Mouse (Mus musculus) thymus, adult 2 months (tissue): Measurements from ENCODE around the gene Ugt1a8. TPM values are rescaled to one million over a fixed set of nuclear protein-coding genes. Genes with fewer than 3 reads are reported as not detected.
"Not testable (repeated sequence)": the region's sequence is repeated elsewhere in the genome, so short reads cannot be mapped to it uniquely, and the experiment has no call there.

ENCODE experiments used
- DNase-seq: peaks from one replicate; pipeline ENCODE4 v3.0.0; 2021
- H3K27ac ChIP-seq: fragments of 200-500 bp; 2 replicates; pipeline ENCODE4 v1.5.1; 2012; ENCODE audit warnings: low read length, control low read depth; ENCODE audit not compliant: control insufficient read depth, insufficient read depth
- H3K27me3 ChIP-seq: fragments of 200-500 bp; 2 replicates; pipeline ENCODE4 v1.6.1; 2012; ENCODE audit warnings: mild to moderate bottlenecking, low read length, moderate library complexity, mixed read lengths; ENCODE audit not compliant: control insufficient read depth, insufficient read depth
- H3K36me3 ChIP-seq: fragments of 200-500 bp; 2 replicates; pipeline ENCODE4 v1.6.1; 2012; ENCODE audit warnings: mild to moderate bottlenecking, low read length, moderate library complexity; ENCODE audit not compliant: control insufficient read depth, insufficient read depth
- H3K4me1 ChIP-seq: fragments of 200-500 bp; replicated peaks from 2 replicates; pipeline ENCODE4 v1.6.1; 2012; ENCODE audit warnings: low read length; ENCODE audit not compliant: control insufficient read depth, insufficient read depth
- H3K4me3 ChIP-seq: fragments of 200-500 bp; 2 replicates; pipeline ENCODE4 v1.5.1; 2012; ENCODE audit warnings: mild to moderate bottlenecking, low read length, control low read depth, moderate library complexity; ENCODE audit not compliant: control insufficient read depth, insufficient read depth
- CTCF ChIP-seq: fragments of 200-500 bp; IDR thresholded peaks from 2 replicates; pipeline ENCODE4 v1.5.1; 2012; ENCODE audit warnings: mild to moderate bottlenecking, control low read depth, low read length, moderate library complexity, borderline replicate concordance; ENCODE audit not compliant: control insufficient read depth, poor library complexity, insufficient read depth; ENCODE audit errors: extremely low read depth
- POLR2A ChIP-seq: fragments of 200-500 bp; IDR thresholded peaks from 2 replicates; pipeline ENCODE4 v1.6.1; 2012; ENCODE audit warnings: mild to moderate bottlenecking, low read length, control low read depth, moderate library complexity; ENCODE audit not compliant: control insufficient read depth, poor library complexity, insufficient read depth; ENCODE audit errors: extremely low read depth
- WGBS: fragments of 180-500 bp; shearing (Covaris S2); methylation state at CpG from one replicate; pipeline ENCODE4 v1.1.7; 2018; 5-methylcytosine and 5-hydroxymethylcytosine counted together
- polyA plus RNA-seq: library from polyadenylated mRNA; depleted of rRNA; stranded (reverse); fragments of >200 nt; gene quantifications from 2 replicates; pipeline ENCODE4 v1.2.3, GENCODE M21; 2012

Gene Ugt1a8
- polyA plus RNA-seq, 1 experiment: not detected

GRCm38 (mm10) chr1:88217144-88217543 lies 129.5 kb downstream of the Ugt1a8 start:
- DNase-seq: no peak

GRCm38 (mm10) chr1:88217576-88217975 lies 130.0 kb downstream of the Ugt1a8 start:
- Histone ChIP-seq H3K27ac (no peak overlapping the region), H3K27me3 (no peaks in the 10 kb centered on the region), H3K4me1 (no peaks in the 10 kb centered on the region), H3K4me3 (no peak overlapping the region), H3K36me3 (no peaks in the 10 kb centered on the region)
- WGBS: 49% methylated on average over 3 of the region's 3 CpGs
- TF ChIP-seq POLR2A: no peak
- no peak for DNase-seq

More at GRCm38 (mm10) chr1:88217144-88217543, 129.5 kb downstream of the Ugt1a8 start:
- H3K4me1 ChIP-seq: no peaks in the 10 kb centered on the region
- no peaks in the 10 kb centered on the region for H3K27me3 ChIP-seq
- H3K27ac ChIP-seq: no peak overlapping the region
- WGBS: 62% methylated on average over 2 of the region's 2 CpGs
- H3K4me3 ChIP-seq: no peak overlapping the region
- no peaks in the 10 kb centered on the region for H3K36me3 ChIP-seq
- TF ChIP-seq POLR2A: no peak
- no peak for TF ChIP-seq CTCF

GRCm38 (mm10) chr1:88218051-88218450 lies 130.4 kb downstream of the Ugt1a8 start:
- Histone ChIP-seq H3K27ac (no peak overlapping the region), H3K27me3 (no peaks in the 10 kb centered on the region), H3K36me3 (no peaks in the 10 kb centered on the region), H3K4me1 (no peaks in the 10 kb centered on the region), H3K4me3 (no peak overlapping the region)
- WGBS: 78% methylated on average over 9 of the region's 9 CpGs
- DNase-seq: no peak
- no peak for TF ChIP-seq CTCF
- no peak for TF ChIP-seq POLR2A

- TF ChIP-seq POLR2A (no peak), CTCF (no peak)
- 54% methylated on average over 4 of the region's 4 CpGs for WGBS
- no peaks in the 10 kb centered on the region for H3K36me3 ChIP-seq
- DNase-seq: no peak
- no peaks in the 10 kb centered on the region for H3K4me1 ChIP-seq
- no peak overlapping the region for H3K27ac ChIP-seq
- no peak overlapping the region for H3K4me3 ChIP-seq
- no peaks in the 10 kb centered on the region for H3K27me3 ChIP-seq
Observed at GRCm38 (mm10) chr1:88218591-88218990, 131.0 kb downstream of the Ugt1a8 start.

- Histone ChIP-seq H3K27me3 (no peaks in the 10 kb centered on the region), H3K27ac (no peak overlapping the region), H3K4me3 (no peak overlapping the region), H3K4me1 (no peaks in the 10 kb centered on the region), H3K36me3 (no peaks in the 10 kb centered on the region)
- TF ChIP-seq POLR2A (no peak), CTCF (no peak)
- 21% methylated on average over 1 of the region's 1 CpGs for WGBS
- DNase-seq: no peak
Observed at GRCm38 (mm10) chr1:88219054-88219453, 131.4 kb downstream of the Ugt1a8 start.

GRCm38 (mm10) chr1:88220336-88220735 lies 132.7 kb downstream of the Ugt1a8 start:
- TF ChIP-seq CTCF (no peak), POLR2A (no peak)
- H3K27me3 ChIP-seq: no peaks in the 10 kb centered on the region
- H3K4me3 ChIP-seq: no peak overlapping the region
- no peak overlapping the region for H3K27ac ChIP-seq
- no peaks in the 10 kb centered on the region for H3K36me3 ChIP-seq
- no peaks in the 10 kb centered on the region for H3K4me1 ChIP-seq
- no peak for DNase-seq

GRCm38 (mm10) chr1:88222216-88222615 lies 134.6 kb downstream of the Ugt1a8 start:
- H3K4me1 ChIP-seq: no peaks in the 10 kb centered on the region
- no peaks in the 10 kb centered on the region for H3K27me3 ChIP-seq
- H3K36me3 ChIP-seq: no peaks in the 10 kb centered on the region
- WGBS: 57% methylated on average over 2 of the region's 2 CpGs
- H3K4me3 ChIP-seq: no peak overlapping the region
- DNase-seq: no peak
- no peak overlapping the region for H3K27ac ChIP-seq
- no peak for TF ChIP-seq POLR2A
- no peak for TF ChIP-seq CTCF

- H3K27ac ChIP-seq, H3K4me1 ChIP-seq, H3K4me3 ChIP-seq, H3K36me3 ChIP-seq, DNase-seq, H3K27me3 ChIP-seq: not testable (repeated sequence)
Observed at GRCm38 (mm10) chr1:88223011-88223515, 135.4 kb downstream of the Ugt1a8 start.
